Mouse (Mus musculus) lung, adult 2 months (tissue): ENCODE data around the gene Pex11b.

Experiments used
- CTCF ChIP-seq: fragments of 200-500 bp; IDR thresholded peaks from 2 replicates; pipeline ENCODE4 v1.5.1; 2011; ENCODE audit warnings: mild to moderate bottlenecking, low read length, control low read depth; ENCODE audit not compliant: insufficient read depth
- POLR2A ChIP-seq: fragments of 200-500 bp; IDR thresholded peaks from 2 replicates; pipeline ENCODE4 v1.6.1; 2011; ENCODE audit warnings: low read depth, mild to moderate bottlenecking, control low read depth, low read length, borderline replicate concordance; ENCODE audit errors: extremely low read depth

- TF ChIP-seq CTCF (no peak), POLR2A (no peak)
Observed at GRCm38 (mm10) chr3:96593374-96593773, 41.8 kb upstream of the Pex11b start.
